Mouse (Mus musculus) stomach, embryonic 16.5 days (tissue): Measurements from ENCODE around the gene Ostm1. TPM values are rescaled to one million over a fixed set of nuclear protein-coding genes. Genes with fewer than 3 reads are reported as not detected.

Source experiments
- ATAC-seq: fragments of 200-750 bp; cut with Nextera tagmentation; 2 replicates; pipeline ENCODE4 v1.8.0; 2017; ENCODE audit warnings: moderate number of reproducible peaks, moderate TSS enrichment; ENCODE audit not compliant: insufficient read depth, low FRiP score
- H3K27ac ChIP-seq: fragments of 300-500 bp; sonication (generic); 2 replicates; pipeline ENCODE4 v1.5.1; 2014; ENCODE audit warnings: low read length
- H3K27me3 ChIP-seq: fragments of 300-500 bp; sonication (generic); 2 replicates; pipeline ENCODE4 v1.6.1; 2014; ENCODE audit warnings: low read length, control low read depth, mixed read lengths; ENCODE audit not compliant: control insufficient read depth, insufficient read depth
- H3K36me3 ChIP-seq: fragments of 300-500 bp; sonication (generic); 2 replicates; pipeline ENCODE4 v1.6.1; 2014; ENCODE audit warnings: low read length; ENCODE audit not compliant: control insufficient read depth, insufficient read depth
- H3K4me1 ChIP-seq: fragments of 300-500 bp; sonication (generic); 2 replicates; pipeline ENCODE4 v1.6.1; 2014; ENCODE audit warnings: low read length, control low read depth, mixed read lengths; ENCODE audit not compliant: control insufficient read depth, insufficient read depth
- H3K4me2 ChIP-seq: fragments of 300-500 bp; sonication (generic); 2 replicates; pipeline ENCODE4 v1.6.1; 2014; ENCODE audit warnings: low read depth, low read length, mixed read lengths
- H3K4me3 ChIP-seq: fragments of 300-500 bp; sonication (generic); replicated peaks from 2 replicates; pipeline ENCODE4 v1.5.1; 2014; ENCODE audit warnings: mild to moderate bottlenecking, low read length
- H3K9ac ChIP-seq: fragments of 300-500 bp; sonication (generic); 2 replicates; pipeline ENCODE4 v1.6.1; 2014; ENCODE audit warnings: low read length
- H3K9me3 ChIP-seq: fragments of 300-500 bp; sonication (generic); replicated peaks from 2 replicates; pipeline ENCODE4 v1.6.1; 2016; ENCODE audit warnings: low read length, control low read depth; ENCODE audit not compliant: control insufficient read depth
- WGBS: fragments of 180-500 bp; shearing (Covaris S2); extraction: QIAGEN DNeasy Blood & Tissue Kit; methylation state at CpG from one replicate; pipeline ENCODE4 v1.1.7; 2014; 5-methylcytosine and 5-hydroxymethylcytosine counted together
- polyA plus RNA-seq: library from polyadenylated mRNA; unstranded; fragments of >200 nt; fragmentation: Nextera tagmentation; extraction: Ambion mirVana; gene quantifications from 2 replicates; pipeline ENCODE4 v1.2.1, GENCODE M21; 2015

The Ostm1 gene
- polyA plus RNA-seq, 1 experiment from 2014 or later, result 13.8 TPM

GRCm38 (mm10) chr10:42613075-42613474 lies 29.5 kb downstream of the Ostm1 start:
- 9% methylated on average over 12 of the region's 12 CpGs for WGBS
- Histone ChIP-seq H3K9me3 (no peaks in the 10 kb centered on the region), H3K4me1 (no peaks in the 10 kb centered on the region), H3K4me2 (no peak overlapping the region), H3K27me3 (peaks cover 74% of the 10 kb centered on the region), H3K36me3 (no peaks in the 10 kb centered on the region), H3K9ac (no peak overlapping the region), H3K4me3 (no peak overlapping the region), H3K27ac (no peak overlapping the region)
- no peak for ATAC-seq

GRCm38 (mm10) chr10:42613639-42614381 lies 30.2 kb downstream of the Ostm1 start:
- Histone ChIP-seq H3K9ac (peak overlapping the region; percentile 58), H3K4me2 (peak overlapping the region; percentile 35), H3K4me3 (peak overlapping the region; percentile 39), H3K36me3 (no peaks in the 10 kb centered on the region), H3K27ac (no peak overlapping the region), H3K27me3 (peaks cover 72% of the 10 kb centered on the region), H3K4me1 (no peaks in the 10 kb centered on the region), H3K9me3 (no peaks in the 10 kb centered on the region)
- under 1% methylated on average over 40 of the region's 40 CpGs for WGBS
- 0 out of 2 replicates have a peak, but pooled peaks have one; percentile 29 for ATAC-seq

GRCm38 (mm10) chr10:42614766-42615165 lies 31.1 kb downstream of the Ostm1 start:
- ATAC-seq, result no peak
- Histone ChIP-seq H3K9ac (no peak overlapping the region), H3K9me3 (no peaks in the 10 kb centered on the region), H3K36me3 (no peaks in the 10 kb centered on the region), H3K27ac (no peak overlapping the region), H3K4me1 (no peaks in the 10 kb centered on the region), H3K4me2 (no peak overlapping the region), H3K4me3 (no peak overlapping the region), H3K27me3 (peaks cover 71% of the 10 kb centered on the region)
- 8% methylated on average over 9 of the region's 9 CpGs for WGBS

GRCm38 (mm10) chr10:42618291-42618690 lies 34.7 kb downstream of the Ostm1 start:
- 31% methylated on average over 2 of the region's 2 CpGs for WGBS
- Histone ChIP-seq H3K27me3 (peaks cover 47% of the 10 kb centered on the region), H3K4me3 (no peak overlapping the region)

GRCm38 (mm10) chr10:42625907-42626306 lies 42.3 kb downstream of the Ostm1 start:
- Histone ChIP-seq H3K27ac (no peak overlapping the region), H3K9ac (no peak overlapping the region), H3K4me1 (no peaks in the 10 kb centered on the region), H3K36me3 (no peaks in the 10 kb centered on the region), H3K27me3 (peaks cover 35% of the 10 kb centered on the region), H3K4me2 (no peak overlapping the region), H3K4me3 (no peak overlapping the region), H3K9me3 (no peaks in the 10 kb centered on the region)
- no peak for ATAC-seq
- 72% methylated on average over 2 of the region's 2 CpGs for WGBS

More at GRCm38 (mm10) chr10:42618291-42618690, 34.7 kb downstream of the Ostm1 start:
- H3K9ac ChIP-seq, result no peak overlapping the region
- ATAC-seq, result no peak
- H3K9me3 ChIP-seq, result no peaks in the 10 kb centered on the region
- no peaks in the 10 kb centered on the region for H3K4me1 ChIP-seq
- H3K36me3 ChIP-seq, result no peaks in the 10 kb centered on the region
- H3K27ac ChIP-seq, result no peak overlapping the region
- no peak overlapping the region for H3K4me2 ChIP-seq

GRCm38 (mm10) chr10:42630596-42631355 lies 47.2 kb downstream of the Ostm1 start:
- H3K4me1 ChIP-seq, result peaks cover 21% of the 10 kb centered on the region
- H3K4me2 ChIP-seq, result no peak overlapping the region
- no peak overlapping the region for H3K4me3 ChIP-seq
- H3K36me3 ChIP-seq, result no peaks in the 10 kb centered on the region
- no peak overlapping the region for H3K27ac ChIP-seq
- H3K9ac ChIP-seq, result no peak overlapping the region
- H3K9me3 ChIP-seq, result no peaks in the 10 kb centered on the region
- no peak for ATAC-seq
- WGBS, result 7% methylated on average over 19 of the region's 19 CpGs
- peaks cover 80% of the 10 kb centered on the region for H3K27me3 ChIP-seq

- H3K27ac ChIP-seq, result no peak overlapping the region
- H3K4me3 ChIP-seq, result peak overlapping the region; percentile 44
- no peaks in the 10 kb centered on the region for H3K36me3 ChIP-seq
- peaks cover 23% of the 10 kb centered on the region for H3K4me1 ChIP-seq
- peak overlapping the region; percentile 65 for H3K4me2 ChIP-seq
- H3K9ac ChIP-seq, result no peak overlapping the region
- 2% methylated on average over 42 of the region's 42 CpGs for WGBS
- no peak for ATAC-seq
- H3K9me3 ChIP-seq, result no peaks in the 10 kb centered on the region
- peaks cover 85% of the 10 kb centered on the region for H3K27me3 ChIP-seq
Measured at GRCm38 (mm10) chr10:42631754-42632452, 48.3 kb downstream of the Ostm1 start.

GRCm38 (mm10) chr10:42632453-42633360 lies 49.1 kb downstream of the Ostm1 start:
- Histone ChIP-seq H3K9ac (no peak overlapping the region), H3K4me2 (peak overlapping the region; percentile 65), H3K9me3 (no peaks in the 10 kb centered on the region), H3K27ac (no peak overlapping the region), H3K36me3 (no peaks in the 10 kb centered on the region), H3K4me1 (peaks cover 23% of the 10 kb centered on the region), H3K4me3 (peak overlapping the region; percentile 44), H3K27me3 (peaks cover 90% of the 10 kb centered on the region)
- 1% methylated on average over 39 of the region's 39 CpGs for WGBS
- ATAC-seq, result no peak
